Comparison of ENCODE assay signal across 19 mouse cellular contexts in the genomic region with DNA sequence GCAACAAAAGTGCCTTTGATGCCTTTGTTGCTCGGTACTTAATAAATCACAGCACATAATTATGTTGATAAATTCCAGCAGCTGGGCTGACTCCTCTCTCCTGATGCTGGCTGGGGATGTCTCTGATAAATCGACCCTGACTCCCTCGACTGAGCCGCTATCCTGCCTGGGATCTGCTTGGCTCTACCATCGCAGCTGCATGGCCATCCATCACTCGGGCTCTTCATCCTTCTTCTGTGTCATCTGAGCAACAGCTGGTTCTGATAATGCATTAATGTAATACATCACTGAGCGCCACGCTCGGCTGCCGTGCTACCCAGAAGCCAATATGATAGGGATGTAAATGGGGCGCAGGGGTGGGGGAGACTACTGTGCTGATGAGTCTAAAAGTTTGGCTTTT. TPM values are rescaled to one million over a fixed set of nuclear protein-coding genes. Genes with fewer than 3 reads are reported as not detected.
DNase-seq lines count a peak whose midpoint lies in the region; ATAC-seq and TF ChIP-seq lines count a peak whose summit lies in the region.
"Had no signal": no experiment of that assay in that cellular context is flagged by ENCODE, and none has a peak within 500 bp of the region (broad histone marks: within the 10 kb centered on the region; RNA-seq: fewer than 3 reads in every experiment).

No protein-coding gene starts in this region.

- no peaks in the 10 kb centered on the region for H3K27me3 ChIP-seq in hindbrain, embryonic 11.5 days (ENCODE audit: control insufficient read depth, insufficient read depth, low read length)
- no peaks in the 10 kb centered on the region for H3K27me3 ChIP-seq in hindbrain, embryonic 10.5 days (ENCODE audit: insufficient read depth, poor library complexity, severe bottlenecking)
- no peaks in the 10 kb centered on the region for H3K27me3 ChIP-seq in lung, embryonic 16.5 days (ENCODE audit: control insufficient read depth, insufficient read depth, low read depth, low read length)
- H3K27me3 ChIP-seq in embryonic facial prominence, embryonic 14.5 days (replicated peaks; ENCODE audit: control insufficient read depth, insufficient read depth, low read length): no peaks in the 10 kb centered on the region
- no peaks in the 10 kb centered on the region for H3K27me3 ChIP-seq in limb, embryonic 14.5 days (ENCODE audit: control insufficient read depth, insufficient read depth, low read length)
- H3K27me3 ChIP-seq in forebrain, postnatal 0 days (ENCODE audit: insufficient read depth, low read length): no peaks in the 10 kb centered on the region
- H3K27me3 ChIP-seq: embryonic facial prominence, embryonic 15.5 days; limb, embryonic 13.5 days; midbrain, embryonic 13.5 days; neural tube, embryonic 12.5 days; Patski; stomach, embryonic 15.5 days had no signal

- H3K27ac ChIP-seq in hindbrain, embryonic 11.5 days (ENCODE audit: low read depth, low read length): no peak overlapping the region
- no peak overlapping the region for H3K27ac ChIP-seq in hindbrain, embryonic 10.5 days
- H3K27ac ChIP-seq in lung, embryonic 16.5 days (ENCODE audit: low read length): no peak overlapping the region
- H3K27ac ChIP-seq in embryonic facial prominence, embryonic 14.5 days (replicated peaks; ENCODE audit: low read depth, low read length): no peak overlapping the region
- H3K27ac ChIP-seq in limb, embryonic 14.5 days (replicated peaks; ENCODE audit: low read depth, low read length): no peak overlapping the region
- H3K27ac ChIP-seq in forebrain, postnatal 0 days (ENCODE audit: low read depth, low read length): no peak overlapping the region
- H3K27ac ChIP-seq: embryonic facial prominence, embryonic 15.5 days; forebrain, embryonic 12.5 days; limb, embryonic 13.5 days; midbrain, embryonic 13.5 days; neural tube, embryonic 12.5 days; stomach, embryonic 15.5 days had no signal

- no peak overlapping the region for H3K4me3 ChIP-seq in hindbrain, embryonic 11.5 days (ENCODE audit: low read depth, low read length)
- H3K4me3 ChIP-seq in hindbrain, embryonic 10.5 days: no peak overlapping the region
- H3K4me3 ChIP-seq in lung, embryonic 16.5 days (ENCODE audit: low read length): no peak overlapping the region
- H3K4me3 ChIP-seq in lung, adult 2 months (replicated peaks; ENCODE audit: extremely low read depth, low read depth, low read length): no peak overlapping the region
- H3K4me3 ChIP-seq in embryonic facial prominence, embryonic 14.5 days (ENCODE audit: low read depth, low read length): no peak overlapping the region
- no peak overlapping the region for H3K4me3 ChIP-seq in limb, embryonic 14.5 days (replicated peaks; ENCODE audit: low read length)
- H3K4me3 ChIP-seq in forebrain, postnatal 0 days (ENCODE audit: low read depth, low read length): no peak overlapping the region
- H3K4me3 ChIP-seq: embryonic facial prominence, embryonic 15.5 days; forebrain, embryonic 12.5 days; limb, embryonic 13.5 days; midbrain, embryonic 13.5 days; neural tube, embryonic 12.5 days; stomach, embryonic 15.5 days had no signal

- 64% methylated on average over 11 of the region's 11 CpGs for WGBS in hindbrain, embryonic 11.5 days
- WGBS in hindbrain, embryonic 10.5 days: 71% methylated on average over 11 of the region's 11 CpGs
- 26% methylated on average over 11 of the region's 11 CpGs for WGBS in lung, embryonic 16.5 days
- WGBS in lung, adult 2 months: 27% methylated on average over 11 of the region's 11 CpGs
- 28% methylated on average over 11 of the region's 11 CpGs for WGBS in embryonic facial prominence, embryonic 14.5 days
- WGBS in limb, embryonic 14.5 days: 22% methylated on average over 11 of the region's 11 CpGs
- WGBS in forebrain, postnatal 0 days: 73% methylated on average over 11 of the region's 11 CpGs

- ATAC-seq in hindbrain, embryonic 11.5 days (ENCODE audit: low FRiP score): peak; percentile 43; the same call in 1 of the 2 replicates
- peak; percentile 52 for ATAC-seq in lung, embryonic 16.5 days (ENCODE audit: low read depth)
- ATAC-seq in embryonic facial prominence, embryonic 14.5 days (ENCODE audit: low read depth): no peak
- ATAC-seq in limb, embryonic 14.5 days (ENCODE audit: low FRiP score, low read depth): no peak
- no peak for ATAC-seq in forebrain, postnatal 0 days
- ATAC-seq: midbrain, embryonic 13.5 days; Patski had no signal

- no peak overlapping the region for H3K9ac ChIP-seq in hindbrain, embryonic 11.5 days (ENCODE audit: low read depth, low read length)
- no peak overlapping the region for H3K9ac ChIP-seq in lung, embryonic 16.5 days (ENCODE audit: low read length)
- no peak overlapping the region for H3K9ac ChIP-seq in embryonic facial prominence, embryonic 14.5 days (ENCODE audit: low read depth, low read length)
- H3K9ac ChIP-seq in limb, embryonic 14.5 days (ENCODE audit: low read depth, low read length, severe bottlenecking): no peak overlapping the region
- no peak overlapping the region for H3K9ac ChIP-seq in forebrain, postnatal 0 days
- H3K9ac ChIP-seq: embryonic facial prominence, embryonic 15.5 days; forebrain, embryonic 12.5 days; limb, embryonic 13.5 days; midbrain, embryonic 13.5 days; neural tube, embryonic 12.5 days; stomach, embryonic 15.5 days had no signal

- no peak for TF ChIP-seq POLR2A in lung, adult 2 months (IDR thresholded peaks at IDR 0.05; ENCODE audit: borderline replicate concordance, extremely low read depth, low read depth, low read length)
- TF ChIP-seq POLR2A in limb, embryonic 14.5 days (IDR thresholded peaks at IDR 0.05; ENCODE audit: borderline replicate concordance, extremely low read depth, insufficient read depth, insufficient read length): no peak

- no peak overlapping the region for H3K4me2 ChIP-seq in hindbrain, embryonic 11.5 days (replicated peaks; ENCODE audit: low read depth, low read length)
- H3K4me2 ChIP-seq in lung, embryonic 16.5 days (ENCODE audit: low read depth, low read length): no peak overlapping the region
- H3K4me2 ChIP-seq in embryonic facial prominence, embryonic 14.5 days (ENCODE audit: low read depth, low read length): no peak overlapping the region
- H3K4me2 ChIP-seq in limb, embryonic 14.5 days (replicated peaks; ENCODE audit: low read depth, low read length, severe bottlenecking): no peak overlapping the region
- no peak overlapping the region for H3K4me2 ChIP-seq in forebrain, postnatal 0 days (ENCODE audit: low read depth)
- H3K4me2 ChIP-seq: embryonic facial prominence, embryonic 15.5 days; forebrain, embryonic 12.5 days; limb, embryonic 13.5 days; midbrain, embryonic 13.5 days; neural tube, embryonic 12.5 days; stomach, embryonic 15.5 days had no signal

- no peaks in the 10 kb centered on the region for H3K4me1 ChIP-seq in hindbrain, embryonic 11.5 days (replicated peaks; ENCODE audit: control insufficient read depth, insufficient read depth, low read length)
- peaks cover 11% of the 10 kb centered on the region for H3K4me1 ChIP-seq in hindbrain, embryonic 10.5 days (replicated peaks)
- no peaks in the 10 kb centered on the region for H3K4me1 ChIP-seq in lung, embryonic 16.5 days (replicated peaks; ENCODE audit: control insufficient read depth, insufficient read depth, low read length)
- H3K4me1 ChIP-seq in lung, adult 2 months (ENCODE audit: control insufficient read depth, insufficient read depth, low read length): no peaks in the 10 kb centered on the region
- no peaks in the 10 kb centered on the region for H3K4me1 ChIP-seq in embryonic facial prominence, embryonic 14.5 days (ENCODE audit: control insufficient read depth, insufficient read depth, low read length)
- H3K4me1 ChIP-seq in limb, embryonic 14.5 days (ENCODE audit: control insufficient read depth, insufficient read depth, low read length): no peaks in the 10 kb centered on the region
- peaks cover 3% of the 10 kb centered on the region; the same call in 1 of the 2 replicates for H3K4me1 ChIP-seq in forebrain, postnatal 0 days (ENCODE audit: insufficient read depth)
- H3K4me1 ChIP-seq: embryonic facial prominence, embryonic 15.5 days; forebrain, embryonic 12.5 days; limb, embryonic 13.5 days; midbrain, embryonic 13.5 days; neural tube, embryonic 12.5 days; stomach, embryonic 15.5 days had no signal

- H3K9me3 ChIP-seq in hindbrain, embryonic 11.5 days (ENCODE audit: control insufficient read depth, low read length): no peaks in the 10 kb centered on the region
- H3K9me3 ChIP-seq in hindbrain, embryonic 10.5 days: no peaks in the 10 kb centered on the region
- no peaks in the 10 kb centered on the region for H3K9me3 ChIP-seq in lung, embryonic 16.5 days (ENCODE audit: control insufficient read depth, low read length)
- H3K9me3 ChIP-seq in embryonic facial prominence, embryonic 14.5 days (ENCODE audit: control insufficient read depth, low read length): no peaks in the 10 kb centered on the region
- H3K9me3 ChIP-seq in limb, embryonic 14.5 days (ENCODE audit: control insufficient read depth, low read length): no peaks in the 10 kb centered on the region
- H3K9me3 ChIP-seq in forebrain, postnatal 0 days (ENCODE audit: low read length): no peaks in the 10 kb centered on the region
- H3K9me3 ChIP-seq: embryonic facial prominence, embryonic 15.5 days; forebrain, embryonic 12.5 days; limb, embryonic 13.5 days; midbrain, embryonic 13.5 days; neural tube, embryonic 12.5 days; stomach, embryonic 15.5 days had no signal

- peak; percentile 33 for DNase-seq in hindbrain, embryonic 11.5 days (ENCODE audit: low spot score)
- DNase-seq in hindbrain, embryonic 10.5 days (ENCODE audit: low spot score): no peak
- DNase-seq in lung, adult 2 months: no peak
- peak; percentile 48 for DNase-seq in embryonic facial prominence, embryonic 14.5 days (ENCODE audit: low spot score)
- peak; percentile 15 for DNase-seq in limb, embryonic 14.5 days (ENCODE audit: low spot score)
- DNase-seq in forebrain, postnatal 0 days: no peak
- no peak for DNase-seq in layer of hippocampus, postnatal 10 days (ENCODE audit: low spot score in 2 of 2)
- DNase-seq: cerebellum, adult 8-10 months; heart, postnatal 14 days; kidney, postnatal 25 days; lung, postnatal 14 days had no signal

- no peaks in the 10 kb centered on the region for H3K36me3 ChIP-seq in hindbrain, embryonic 11.5 days (ENCODE audit: control insufficient read depth, insufficient read depth, low read length)
- no peaks in the 10 kb centered on the region for H3K36me3 ChIP-seq in hindbrain, embryonic 10.5 days
- H3K36me3 ChIP-seq in lung, embryonic 16.5 days (ENCODE audit: control insufficient read depth, insufficient read depth, low read length): no peaks in the 10 kb centered on the region
- H3K36me3 ChIP-seq in embryonic facial prominence, embryonic 14.5 days (ENCODE audit: control insufficient read depth, insufficient read depth, low read length): no peaks in the 10 kb centered on the region
- H3K36me3 ChIP-seq in limb, embryonic 14.5 days (ENCODE audit: control insufficient read depth, insufficient read depth, low read length): no peaks in the 10 kb centered on the region
- no peaks in the 10 kb centered on the region for H3K36me3 ChIP-seq in forebrain, postnatal 0 days (ENCODE audit: insufficient read depth)
- H3K36me3 ChIP-seq: embryonic facial prominence, embryonic 15.5 days; forebrain, embryonic 12.5 days; limb, embryonic 13.5 days; midbrain, embryonic 13.5 days; neural tube, embryonic 12.5 days; stomach, embryonic 15.5 days had no signal

- TF ChIP-seq CTCF in lung, adult 2 months (IDR thresholded peaks at IDR 0.05; ENCODE audit: insufficient read depth, low read length): no peak
- TF ChIP-seq CTCF in forebrain, postnatal 0 days (IDR thresholded peaks at IDR 0.05; ENCODE audit: low read depth): no peak

RNA-seq across cellular contexts. Expression of a gene that starts 39.5 kb away (rescaled TPM):
- 20.3 and 20.7 TPM in 2 replicates for polyA plus RNA-seq in hindbrain, embryonic 11.5 days (2014; fragmentation: Nextera tagmentation; extraction: Ambion mirVana)
- 4.9 and 14.6 TPM in 2 replicates for polyA plus RNA-seq in hindbrain, embryonic 10.5 days (2016; fragmentation: Nextera tagmentation; extraction: Ambion mirVana)
- polyA plus RNA-seq in lung, embryonic 16.5 days (2015; fragmentation: Nextera tagmentation; extraction: Ambion mirVana): 1.6 and 3.3 TPM in 2 replicates
- 2.3 and 4.0 TPM in 2 replicates for polyA plus RNA-seq in lung, adult 2 months (2012; rRNA removed)
- 11.7 and 13.9 TPM in 2 replicates for polyA plus RNA-seq in embryonic facial prominence, embryonic 14.5 days (2014; fragmentation: Nextera tagmentation; extraction: Ambion mirVana)
- 6.0 and 7.7 TPM in 2 replicates for polyA plus RNA-seq in limb, embryonic 14.5 days (2012; rRNA removed)
- polyA plus RNA-seq in limb, embryonic 14.5 days (2014; fragmentation: Nextera tagmentation; extraction: Ambion mirVana): 3.8 and 4.1 TPM in 2 replicates
- total RNA-seq in forebrain, postnatal 0 days (2014; rRNA removed): 124 and 129 TPM in 2 replicates
- 213 and 214 TPM in 2 replicates for polyA plus RNA-seq in forebrain, postnatal 0 days (2015; fragmentation: Nextera tagmentation; extraction: Ambion mirVana)
- total RNA-seq in layer of hippocampus, postnatal 10 days (2021): 100 to 1,000 TPM; 275 to 280 TPM
- polyA plus RNA-seq: Patski had no signal

Comparison
In these comparisons a context has a peak if more than half of its experiments do, and no peak if none do; other contexts are left out.
1. DNase-seq: peak in hindbrain, embryonic 11.5 days (single experiment), embryonic facial prominence, embryonic 14.5 days (single experiment) and limb, embryonic 14.5 days (single experiment); none in hindbrain, embryonic 10.5 days (single experiment), lung, adult 2 months (single experiment), forebrain, postnatal 0 days (single experiment) and layer of hippocampus, postnatal 10 days (0 of 2).
2. ATAC-seq: peak in hindbrain, embryonic 11.5 days (single experiment) and lung, embryonic 16.5 days (single experiment); none in embryonic facial prominence, embryonic 14.5 days (single experiment), limb, embryonic 14.5 days (single experiment) and forebrain, postnatal 0 days (single experiment).